Mouse (Mus musculus) kidney, postnatal 36 days (tissue): ENCODE data around the gene Cnn2.

Experiments used
- DNase-seq, 2 experiments: peaks; one replicate each; pipeline ENCODE4 v3.0.0; 2021 to 2022; ENCODE audit warnings: mixed read lengths in 2 of 2

Cnn2 gene

DNA sequence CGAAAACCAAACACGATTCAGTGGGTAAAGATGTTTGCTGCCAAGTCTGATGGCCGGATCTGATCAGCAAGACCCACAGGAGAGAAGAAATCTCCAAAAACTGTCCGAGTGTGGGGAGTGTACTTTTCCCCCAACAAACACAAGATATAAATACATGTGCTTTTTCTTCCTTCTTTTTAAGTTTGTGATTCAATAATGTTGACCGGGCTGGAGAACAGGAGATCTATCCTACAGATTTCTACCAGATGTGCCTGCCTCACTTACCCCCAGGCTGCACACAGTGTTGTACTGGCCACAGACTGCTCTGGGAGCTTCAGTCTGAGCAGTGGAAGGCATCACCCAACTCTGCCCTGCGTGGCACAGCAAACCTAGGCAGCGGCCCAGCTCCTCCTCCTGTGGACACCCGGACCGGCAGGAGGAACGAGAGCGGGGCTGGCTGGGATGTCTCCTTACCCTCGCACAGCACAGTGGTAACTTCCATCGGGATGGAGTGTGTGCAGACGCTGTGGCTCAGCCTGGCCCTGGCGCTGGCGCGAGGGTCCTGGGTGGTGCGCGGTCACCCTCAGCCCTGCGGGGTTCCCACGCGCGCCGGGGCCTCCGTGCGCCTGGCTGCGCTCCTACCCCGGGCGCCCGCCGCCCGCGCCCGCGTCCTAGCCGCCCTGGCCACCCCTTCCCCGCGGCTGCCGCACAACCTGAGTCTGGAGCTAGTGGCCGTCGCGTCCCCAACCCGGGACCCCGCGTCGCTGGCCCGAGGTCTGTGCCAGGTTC, 17.8 kb upstream of the Cnn2 start, which contains the start of gene Grin3b:
Gene Grin3b (plus strand): TSS at position 301 of the 768 bp plus-strand sequence.
- peak in 1 of 2 experiments; percentile 48 for DNase-seq

DNA sequence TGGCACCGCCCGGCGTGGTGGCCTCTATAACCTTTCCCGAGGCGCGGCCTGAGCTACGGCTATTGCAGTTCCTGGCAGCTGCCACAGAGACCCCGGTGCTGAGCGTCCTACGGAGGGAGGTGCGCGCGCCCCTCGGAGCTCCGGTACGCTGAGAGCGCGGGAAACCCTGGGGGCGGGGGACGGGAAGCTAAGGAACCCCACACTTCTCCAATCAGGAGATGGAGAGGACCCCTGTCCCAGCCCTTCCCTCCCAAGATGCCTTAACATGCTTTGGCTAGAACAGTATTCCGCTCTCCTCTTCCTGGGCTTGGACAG, 17.2 kb upstream of the Cnn2 start:
- DNase-seq, result peak in 1 of 2 experiments; percentile 28

- peak; percentile 59 to 77 for DNase-seq
Measured at GRCm38 (mm10) chr10:79972831-79973230, 15.6 kb upstream of the Cnn2 start.

DNA sequence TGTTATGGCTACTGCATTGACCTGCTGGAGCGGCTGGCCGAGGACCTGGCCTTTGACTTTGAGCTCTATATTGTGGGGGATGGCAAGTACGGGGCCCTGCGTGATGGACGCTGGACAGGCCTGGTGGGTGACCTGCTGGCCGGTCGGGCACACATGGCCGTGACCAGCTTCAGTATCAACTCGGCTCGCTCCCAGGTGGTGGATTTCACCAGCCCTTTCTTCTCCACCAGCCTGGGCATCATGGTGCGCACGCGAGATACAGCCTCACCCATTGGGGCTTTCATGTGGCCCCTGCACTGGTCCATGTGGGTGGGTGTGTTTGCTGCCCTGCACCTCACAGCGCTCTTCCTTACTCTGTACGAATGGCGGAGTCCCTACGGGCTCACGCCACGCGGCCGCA, 14.3 kb upstream of the Cnn2 start:
- DNase-seq, result no peak

- DNase-seq, result no peak
Measured at GRCm38 (mm10) chr10:79974668-79975067, 13.7 kb upstream of the Cnn2 start.

GRCm38 (mm10) chr10:79976071-79976721, 12.2 kb upstream of the Cnn2 start:
- DNase-seq, result no peak

- DNase-seq, result no peak
Measured at GRCm38 (mm10) chr10:79976722-79977107, 11.7 kb upstream of the Cnn2 start.

GRCm38 (mm10) chr10:79977324-79977723, 11.1 kb upstream of the Cnn2 start:
- DNase-seq, result no peak

GRCm38 (mm10) chr10:79978061-79978460, 10.3 kb upstream of the Cnn2 start:
- no peak for DNase-seq

DNA sequence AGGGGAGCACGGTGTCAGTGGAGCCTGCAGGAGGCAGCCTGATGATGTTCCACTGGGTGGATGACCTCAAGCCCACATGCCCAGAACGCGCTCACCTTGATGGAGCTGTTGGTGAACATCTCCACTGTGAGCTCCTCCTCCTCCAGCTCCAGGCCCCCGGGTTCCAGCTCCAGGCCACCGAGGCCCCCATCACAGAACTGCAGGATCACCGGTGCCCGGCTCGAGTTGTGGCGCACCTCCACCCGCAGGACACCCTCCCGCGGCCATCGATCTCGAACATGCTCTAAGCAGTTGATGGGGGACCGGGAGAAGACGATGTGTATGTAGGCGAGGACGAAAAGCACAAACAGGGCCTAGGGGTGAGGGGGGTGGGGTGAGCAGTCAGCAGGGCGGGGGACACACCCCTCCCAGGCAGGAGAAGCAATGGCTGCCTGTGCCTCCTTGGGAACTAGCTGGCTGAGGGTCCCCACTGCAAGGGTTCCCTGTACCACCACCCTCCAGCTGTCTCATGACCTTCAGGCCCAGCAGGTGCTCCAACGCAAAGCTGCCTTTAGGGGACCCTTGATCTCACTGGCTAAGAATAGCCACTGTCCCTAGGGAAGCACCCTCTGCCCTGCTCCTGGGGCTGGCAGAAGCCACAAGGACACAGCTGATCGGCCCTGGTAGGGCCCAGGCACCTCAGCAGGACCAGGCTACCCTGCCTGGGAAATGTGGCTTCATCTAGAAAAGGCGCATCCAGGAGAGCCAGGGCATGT, 8.8 kb upstream of the Cnn2 start:
- no peak for DNase-seq

- no peak for DNase-seq
Measured at GRCm38 (mm10) chr10:79983205-79983604, 5.2 kb upstream of the Cnn2 start.

DNA sequence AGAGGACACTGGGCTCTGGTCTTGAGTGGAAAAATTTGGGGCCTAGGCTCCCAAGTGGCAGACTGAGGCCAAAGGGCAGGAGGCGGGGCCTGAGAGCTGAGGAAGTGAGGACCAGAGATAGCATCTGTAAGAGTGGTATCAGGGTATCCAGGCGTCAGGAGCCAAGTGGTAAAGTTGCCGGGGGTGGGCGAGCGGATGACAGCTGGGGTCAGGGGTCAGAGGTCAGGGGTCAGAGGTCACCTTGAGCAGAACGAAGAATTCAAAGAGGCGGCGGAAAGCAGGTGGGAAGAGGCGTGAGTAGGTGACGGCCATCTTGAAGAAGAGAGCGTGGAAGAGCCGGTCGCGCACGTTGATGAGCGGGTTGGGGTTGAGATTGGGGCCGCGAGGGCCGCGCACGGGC, 4.7 kb upstream of the Cnn2 start:
- peak; percentile 85 to 91 for DNase-seq

- DNase-seq, result peak; percentile 91 to 94
Measured at GRCm38 (mm10) chr10:79984195-79984816, 4.1 kb upstream of the Cnn2 start, which contains the start of gene Tmem259. TSS of gene Tmem259 (minus strand) at chr10:79984330.

- peak; percentile 97 to 100 for DNase-seq
Measured at GRCm38 (mm10) chr10:79984871-79985270, 3.5 kb upstream of the Cnn2 start.

GRCm38 (mm10) chr10:79985334-79986231, 2.8 kb upstream of the Cnn2 start:
- DNase-seq, result peak; percentile 66 to 74

GRCm38 (mm10) chr10:79986232-79986878, 2.0 kb upstream of the Cnn2 start:
- peak in 1 of 2 experiments; percentile 50 for DNase-seq

DNA sequence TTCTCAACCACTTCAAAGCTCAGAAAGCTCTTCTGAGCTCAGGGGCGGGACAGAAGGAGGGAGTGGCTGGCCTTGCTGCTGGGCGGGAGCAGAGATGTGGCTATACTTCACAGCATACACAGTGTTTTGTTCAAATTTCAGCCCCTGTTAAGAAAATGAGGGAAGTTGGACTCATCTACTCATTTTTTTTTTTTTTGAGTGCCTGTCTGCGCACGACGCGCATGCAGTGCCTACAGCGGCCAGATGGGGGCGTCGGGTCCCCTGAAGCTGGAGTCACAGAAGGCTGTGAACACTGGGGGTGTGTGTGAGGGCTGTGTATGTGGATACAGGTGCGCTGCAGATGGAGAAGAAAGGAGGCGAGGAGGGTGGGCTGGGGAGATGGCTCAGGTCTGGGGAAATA, 1.4 kb upstream of the Cnn2 start:
- peak; percentile 86 to 94 for DNase-seq

DNA sequence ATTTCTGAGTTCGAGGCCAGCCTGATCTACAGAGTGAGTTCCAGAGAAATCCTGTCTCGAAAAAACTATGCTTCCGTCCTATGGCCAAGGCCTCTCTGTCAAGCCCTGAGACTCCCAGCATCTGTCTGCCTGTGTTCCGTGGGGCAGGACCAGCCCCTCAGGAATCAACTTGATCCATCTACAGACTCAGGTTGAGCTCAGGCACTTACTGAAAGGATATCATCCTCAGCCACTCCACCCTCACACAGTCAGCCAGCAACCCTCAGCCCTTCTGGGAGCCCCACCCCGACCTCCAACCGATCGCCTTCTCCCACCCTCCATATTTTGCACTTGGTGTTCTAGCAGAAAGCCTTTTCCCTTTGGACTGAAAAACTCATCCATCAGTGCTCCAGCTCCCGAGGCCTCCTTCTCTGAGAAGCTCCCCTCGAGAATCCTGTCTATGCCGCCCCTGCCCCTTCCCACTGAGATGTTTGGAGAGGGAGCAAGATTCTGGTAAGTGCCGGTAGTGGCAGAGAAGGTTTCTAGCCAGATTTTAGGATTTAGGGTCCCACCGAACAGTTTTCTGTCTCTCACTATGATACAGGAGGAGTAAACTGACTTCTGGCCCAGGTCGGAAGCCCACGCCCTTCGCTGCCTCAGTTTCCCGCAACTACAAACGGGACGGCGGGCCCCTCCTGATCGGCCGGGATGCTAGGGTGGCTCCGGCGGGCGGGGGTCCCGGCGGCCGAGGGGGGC, 446 bp upstream of the Cnn2 start:
- no peak for DNase-seq

GRCm38 (mm10) chr10:79989272-79989786, 945 bp downstream of the Cnn2 start:
- DNase-seq, result no peak

- peak in 1 of 2 experiments; percentile 42 for DNase-seq
Measured at GRCm38 (mm10) chr10:79989870-79990269, 1.5 kb downstream of the Cnn2 start.

DNA sequence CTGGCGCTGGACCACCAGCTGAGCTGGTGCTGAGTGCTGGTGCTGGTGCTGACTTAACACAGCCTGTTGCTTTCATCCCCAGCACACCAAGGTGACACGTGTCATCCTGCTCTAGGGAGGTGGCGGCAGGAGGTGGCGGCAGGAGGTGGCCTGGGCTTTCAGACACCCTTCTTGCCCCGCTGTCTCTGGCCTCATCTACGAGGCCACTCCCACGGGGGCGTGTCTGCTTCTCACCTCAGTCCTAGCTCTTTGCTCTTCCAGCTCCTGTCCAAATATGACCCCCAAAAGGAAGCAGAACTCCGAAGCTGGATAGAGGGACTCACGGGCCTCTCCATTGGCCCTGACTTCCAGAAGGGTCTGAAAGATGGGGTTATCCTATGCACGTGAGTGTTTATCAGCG, 2.7 kb downstream of the Cnn2 start:
- DNase-seq, result no peak
